Mouse (Mus musculus) gastrocnemius, adult 18-20 months (tissue): Measurements from ENCODE around the gene Gm12248. TPM values are rescaled to one million over a fixed set of nuclear protein-coding genes. Genes with fewer than 3 reads are reported as not detected.
"Not testable (repeated sequence)": the region's sequence is repeated elsewhere in the genome, so short reads cannot be mapped to it uniquely, and the experiment has no call there.

Experiments used
- DNase-seq: peaks from one replicate; pipeline ENCODE4 v3.0.0; 2021; ENCODE audit warnings: low spot score
- total RNA-seq, 2 experiments: library from RNA; stranded (reverse); gene quantifications; 2 replicates each; pipeline ENCODE4 v1.2.3; 2021

Gm12248 gene
- total RNA-seq, 2 experiments from 2014 or later: not detected

DNA sequence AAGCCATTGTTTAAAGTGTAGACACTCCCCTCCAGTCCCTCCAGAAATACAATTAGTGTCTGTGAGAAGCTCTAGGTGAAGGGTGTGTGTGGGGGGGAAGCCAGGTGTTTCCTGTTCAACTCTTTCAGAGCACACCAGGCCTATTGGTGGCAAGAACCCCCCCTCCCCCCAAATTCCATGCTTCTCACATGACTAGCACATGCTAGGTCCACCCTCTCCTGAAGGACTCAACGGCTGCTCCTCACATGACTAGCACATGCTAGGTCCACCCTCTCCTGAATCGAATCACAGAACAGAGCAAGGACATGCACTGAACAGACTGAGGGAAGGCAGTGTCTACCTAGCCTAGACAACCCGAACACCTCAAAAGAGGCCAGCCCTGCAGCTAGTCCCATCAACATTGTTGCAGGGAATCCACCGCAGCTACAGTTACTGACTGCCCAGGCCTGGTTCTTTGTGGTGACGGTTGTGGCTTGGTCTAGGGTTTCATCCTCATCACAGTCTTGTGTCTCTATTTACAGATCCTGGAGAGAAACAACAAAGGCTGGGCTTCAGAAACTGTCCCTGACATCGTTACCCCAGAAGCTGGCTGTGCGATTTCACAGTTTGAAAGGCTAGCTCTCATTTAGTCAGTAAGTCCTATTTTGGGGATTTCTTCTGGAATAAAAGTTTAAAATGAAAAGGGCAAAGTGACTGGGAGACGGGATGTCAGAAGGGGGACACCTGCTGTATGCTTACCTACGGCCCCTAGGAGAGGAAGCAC, 9.8 kb upstream of the Gm12248 start:
- DNase-seq: no peak

GRCm38 (mm10) chr11:58102146-58102545, 9.2 kb upstream of the Gm12248 start:
- DNase-seq: no peak

- no peak for DNase-seq
Observed at GRCm38 (mm10) chr11:58101194-58101720, 8.3 kb upstream of the Gm12248 start.

- DNase-seq: no peak
Observed at GRCm38 (mm10) chr11:58100006-58100405, 7.1 kb upstream of the Gm12248 start.

GRCm38 (mm10) chr11:58098366-58098720, 5.4 kb upstream of the Gm12248 start:
- DNase-seq: not testable (repeated sequence)

GRCm38 (mm10) chr11:58097621-58098365, 4.9 kb upstream of the Gm12248 start:
- no peak for DNase-seq

DNA sequence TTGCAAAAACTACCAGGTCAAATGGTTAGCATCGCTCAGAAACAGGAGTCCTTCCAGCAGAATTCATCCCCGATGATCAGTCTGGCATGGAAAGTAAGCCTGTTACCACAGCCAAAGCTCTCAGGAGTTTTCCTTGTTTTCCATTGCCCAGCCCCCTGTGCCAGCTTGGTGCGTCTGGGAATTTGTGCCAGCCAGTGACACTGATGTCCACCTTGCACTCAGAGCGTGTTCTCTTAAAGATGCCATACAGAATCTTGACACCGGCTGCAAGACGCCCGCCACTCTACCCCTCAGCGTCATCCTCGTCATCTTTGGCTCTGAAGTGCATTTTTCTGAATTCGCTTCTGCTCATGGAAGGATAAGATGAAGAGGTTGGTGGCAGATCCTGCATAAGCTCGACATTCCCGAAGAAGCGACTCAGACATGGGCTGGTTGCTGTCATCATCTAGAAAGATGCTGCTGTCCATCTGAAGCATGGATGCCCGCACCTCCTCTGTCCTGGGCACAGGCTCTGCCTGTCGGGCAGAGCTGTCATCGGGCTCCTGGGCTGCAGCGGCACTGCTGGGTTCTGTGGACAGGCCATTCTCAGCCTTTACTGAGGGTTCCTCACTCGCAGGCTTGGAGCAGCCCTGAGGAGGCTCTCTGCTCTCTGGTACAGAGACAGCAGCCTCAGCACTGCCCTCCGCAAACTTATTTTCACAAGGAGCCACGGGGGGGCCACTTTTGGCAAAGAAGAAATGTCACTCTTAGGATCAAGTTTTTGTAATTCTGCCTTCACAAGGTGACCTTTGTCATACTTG, 4.1 kb upstream of the Gm12248 start:
- DNase-seq: no peak

DNA sequence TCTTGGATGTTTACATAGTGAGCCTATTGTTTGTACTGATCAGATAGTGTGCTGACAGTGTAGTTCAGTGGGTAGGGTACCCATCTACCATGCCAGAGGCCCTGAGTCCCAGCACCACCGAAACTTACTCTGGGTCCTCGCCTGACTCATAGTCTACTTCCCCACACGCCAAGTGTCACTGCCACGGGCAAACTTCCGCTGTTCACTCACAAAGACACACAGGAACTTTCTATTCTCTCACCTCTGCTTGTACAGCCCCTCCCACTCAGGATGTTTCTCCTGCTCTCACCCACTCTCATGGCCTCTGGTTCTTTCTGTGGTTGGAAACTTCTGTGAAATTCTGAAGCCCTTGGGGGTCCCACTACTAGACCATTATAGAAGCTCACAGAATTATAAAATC, 3.2 kb upstream of the Gm12248 start:
- DNase-seq: no peak

DNA sequence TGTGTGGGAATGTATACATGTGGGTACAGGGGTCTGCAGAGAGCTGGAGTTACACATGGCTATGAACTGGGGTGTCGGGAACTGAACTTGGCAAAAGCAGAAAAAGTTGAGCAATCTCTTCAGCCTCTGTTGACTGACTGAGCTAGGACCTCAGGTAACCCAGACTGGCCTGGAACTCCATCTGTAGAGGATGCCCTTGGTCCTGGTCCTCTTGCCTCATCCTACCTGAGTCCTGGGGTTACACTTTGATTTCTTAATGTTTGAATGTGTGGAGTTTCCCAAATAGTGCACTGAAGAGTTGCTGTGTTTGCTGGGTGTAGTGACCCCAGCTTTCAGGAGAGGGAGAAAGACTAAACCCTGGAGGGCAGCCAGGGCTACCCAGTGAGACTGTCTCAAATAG, 2.6 kb upstream of the Gm12248 start:
- DNase-seq: no peak

- no peak for DNase-seq
Observed at GRCm38 (mm10) chr11:58094766-58095165, 1.8 kb upstream of the Gm12248 start.

GRCm38 (mm10) chr11:58092541-58092940, 393 bp downstream of the Gm12248 start:
- no peak for DNase-seq

GRCm38 (mm10) chr11:58081716-58082115, 11.2 kb downstream of the Gm12248 start:
- DNase-seq: no peak

- no peak for DNase-seq
Observed at GRCm38 (mm10) chr11:58077270-58077669, 15.7 kb downstream of the Gm12248 start.

GRCm38 (mm10) chr11:58072978-58073377, 20.0 kb downstream of the Gm12248 start:
- DNase-seq: no peak

GRCm38 (mm10) chr11:58065025-58065424, 27.9 kb downstream of the Gm12248 start:
- no peak for DNase-seq

- no peak for DNase-seq
Observed at GRCm38 (mm10) chr11:58062586-58062985, 30.3 kb downstream of the Gm12248 start.

DNA sequence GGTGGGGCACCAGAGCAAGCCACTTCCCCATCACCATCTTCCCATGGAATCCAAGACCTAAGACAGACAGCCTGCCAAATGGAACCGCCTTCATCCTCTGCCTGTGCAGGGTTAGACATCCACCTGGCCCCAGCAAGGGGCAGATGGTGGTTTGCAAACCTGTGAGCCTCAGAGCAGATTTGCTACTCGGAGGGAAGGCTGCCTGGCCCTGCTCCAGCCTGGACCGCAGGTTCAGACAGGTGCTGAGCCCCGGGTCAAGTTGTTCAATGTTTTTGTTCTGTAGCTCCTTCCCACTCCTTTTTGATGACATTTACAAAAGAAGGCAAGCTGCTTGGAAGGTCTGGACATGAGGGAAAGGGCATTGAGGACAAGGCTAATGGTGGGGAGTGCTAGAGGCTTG, 31.7 kb downstream of the Gm12248 start:
- DNase-seq: not testable (repeated sequence)

- DNase-seq: not testable (repeated sequence)
Observed at GRCm38 (mm10) chr11:58059752-58060151, 33.2 kb downstream of the Gm12248 start.

DNA sequence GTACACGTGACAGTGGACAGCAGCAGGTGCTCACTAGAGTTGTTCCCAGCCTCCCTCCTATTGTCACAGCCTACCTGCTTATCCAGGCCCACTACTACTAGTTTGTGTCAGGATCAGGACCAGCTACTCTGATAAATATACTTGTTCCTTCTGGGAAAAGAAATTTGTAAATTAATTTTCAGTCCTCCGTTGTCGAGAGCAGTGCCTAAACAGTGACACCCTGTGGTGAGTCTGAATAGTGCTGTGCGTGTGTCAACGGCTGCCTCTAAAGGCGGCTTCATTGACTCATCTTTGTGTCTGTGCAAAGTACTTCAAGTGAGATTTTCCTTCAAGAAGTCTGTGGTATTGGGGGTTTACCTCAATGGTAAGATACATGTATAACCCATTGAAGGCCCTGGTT, 35.5 kb downstream of the Gm12248 start:
- peak; percentile 34 for DNase-seq

DNA sequence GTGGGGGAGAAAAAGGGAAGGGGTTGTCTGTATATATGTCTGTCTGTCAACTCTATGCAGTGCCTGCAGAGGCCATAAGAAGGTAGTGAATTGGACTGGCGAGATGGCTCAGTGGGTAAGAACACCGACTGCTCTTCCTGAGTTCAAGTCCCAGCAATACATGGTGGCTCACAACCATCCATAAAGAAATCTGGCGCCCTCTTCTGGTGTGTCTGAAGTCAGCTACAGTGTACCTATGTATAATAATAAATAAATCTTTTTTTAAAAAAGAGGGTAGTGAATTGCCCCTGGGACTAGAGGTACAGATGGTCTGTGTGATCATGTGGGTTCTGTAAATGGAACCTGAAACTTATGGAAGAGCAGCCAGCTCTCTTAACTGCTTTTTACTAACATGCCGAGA, 46.5 kb downstream of the Gm12248 start:
- DNase-seq: no peak

DNA sequence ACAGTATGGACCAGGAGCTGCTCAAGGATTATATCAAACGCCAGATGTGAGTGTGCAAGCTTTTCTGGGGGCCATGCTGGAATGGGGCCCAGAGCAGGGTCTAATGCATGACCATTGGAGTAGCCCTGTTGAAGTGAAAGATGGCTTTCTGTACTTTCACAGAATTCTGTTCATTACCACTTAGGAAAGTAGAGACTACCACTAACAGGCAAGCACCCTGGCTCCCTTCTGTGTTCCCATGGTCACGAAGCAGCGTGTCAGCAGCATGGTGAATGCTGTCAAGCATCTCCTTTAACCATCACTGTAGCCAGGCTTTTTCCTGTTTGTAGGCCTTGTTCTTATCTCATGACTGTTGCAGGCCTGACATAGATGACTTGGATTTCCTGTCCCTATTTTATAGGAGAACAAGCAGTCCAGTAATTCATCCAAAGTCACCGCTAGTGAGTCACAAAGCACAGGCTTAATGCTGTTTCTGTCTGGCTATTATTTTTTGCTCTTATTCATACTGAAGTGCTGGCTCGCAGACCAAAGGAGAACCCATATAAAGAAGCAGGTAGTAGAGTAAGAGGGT, 50.0 kb downstream of the Gm12248 start:
- no peak for DNase-seq

- no peak for DNase-seq
Observed at GRCm38 (mm10) chr11:58039027-58039426, 53.9 kb downstream of the Gm12248 start.
